Mouse (Mus musculus): ENCODE measurements around the gene Actn4. TPM values are rescaled to one million over a fixed set of nuclear protein-coding genes. Genes with fewer than 3 reads are reported as not detected.
"Not testable (repeated sequence)": the region's sequence is repeated elsewhere in the genome, so short reads cannot be mapped to it uniquely, and the experiment has no call there.

Gene Actn4
- total RNA-seq, 2 experiments from 2014 or later = 151 to 160 TPM

- intact Hi-C loops (cut with DNase I) = no loop called here
- DNase-seq (ENCODE audit: extremely low spot score in 1 of 2, low spot score in 2 of 2) = peak in 1 of 2 experiments; percentile 88
Observed at GRCm38 (mm10) chr7:28911632-28912031, 50.5 kb downstream of the Actn4 start.

DNA sequence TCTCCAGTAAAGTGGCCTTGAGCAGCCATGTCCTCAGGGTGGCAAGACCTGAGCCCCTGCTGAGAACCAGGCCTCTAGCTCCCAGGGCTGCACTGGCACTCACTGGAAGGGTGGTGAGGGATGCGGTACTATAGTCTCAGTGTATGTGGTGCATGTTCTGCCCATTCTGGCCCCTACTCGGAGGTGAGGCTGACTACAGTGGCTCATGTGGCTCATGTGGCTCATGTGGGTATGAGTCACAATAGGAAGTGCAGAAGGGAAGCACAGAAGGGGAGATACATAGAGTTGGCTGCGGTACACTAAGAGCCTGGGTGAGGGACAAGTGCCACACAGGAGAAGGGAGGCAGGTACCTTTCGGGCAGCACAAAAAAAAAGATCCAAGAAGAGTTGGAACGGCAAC lies 54.9 kb downstream of the Actn4 start:
- DNase-seq (ENCODE audit: extremely low spot score in 1 of 2, low spot score in 2 of 2) = no peak
- intact Hi-C loops (cut with DNase I) = no loop called here

DNA sequence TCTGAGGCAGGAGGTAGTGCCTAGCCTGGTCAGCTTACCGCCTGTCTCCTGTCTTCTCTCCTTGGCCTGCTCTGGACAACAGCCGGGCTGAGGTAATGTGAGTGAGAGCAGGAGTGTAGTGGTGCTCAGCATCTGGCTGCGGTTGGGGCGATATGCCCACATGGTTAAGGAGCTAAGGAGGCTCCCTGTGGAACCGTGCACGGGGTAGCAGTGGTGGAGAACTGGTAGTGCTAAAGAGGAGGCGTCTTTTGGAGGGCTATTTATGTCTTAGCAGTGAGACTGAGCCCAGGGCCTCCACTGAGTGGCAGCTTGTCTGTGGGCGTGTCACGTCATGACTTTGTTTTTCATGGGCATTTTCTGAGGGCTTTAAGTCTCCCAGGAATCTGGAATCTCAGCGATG lies 58.4 kb downstream of the Actn4 start:
- intact Hi-C loops (cut with DNase I) = no loop called here
- DNase-seq (ENCODE audit: extremely low spot score in 1 of 2, low spot score in 2 of 2) = peak; percentile 47 to 56

GRCm38 (mm10) chr7:28902809-28903208 lies 59.3 kb downstream of the Actn4 start:
- DNase-seq (ENCODE audit: extremely low spot score in 1 of 2, low spot score in 2 of 2) = peak; percentile 43 to 64
- intact Hi-C loops (cut with DNase I) = no loop called here

DNA sequence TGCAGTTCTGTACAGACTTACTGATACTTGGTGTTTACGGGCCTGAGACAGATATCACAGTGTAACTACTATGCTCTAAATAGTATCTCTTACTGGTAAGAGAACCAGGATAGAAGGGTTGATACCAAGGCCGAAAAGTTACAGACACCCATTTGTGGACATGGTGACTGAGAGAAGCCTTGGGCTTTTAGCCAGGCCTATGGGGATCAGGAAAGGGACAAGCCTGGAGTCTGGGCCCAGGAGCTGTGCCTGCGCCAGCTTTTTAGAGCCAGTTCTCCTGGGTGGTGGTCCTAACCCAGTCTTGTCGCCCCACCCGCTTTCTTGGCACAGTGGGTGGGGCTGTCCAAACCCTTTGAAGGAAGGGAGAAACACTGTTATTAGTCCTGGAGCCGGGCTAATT lies 60.0 kb downstream of the Actn4 start:
- intact Hi-C loops (cut with DNase I) = no loop called here
- no peak for DNase-seq (ENCODE audit: extremely low spot score in 1 of 2, low spot score in 2 of 2)

DNA sequence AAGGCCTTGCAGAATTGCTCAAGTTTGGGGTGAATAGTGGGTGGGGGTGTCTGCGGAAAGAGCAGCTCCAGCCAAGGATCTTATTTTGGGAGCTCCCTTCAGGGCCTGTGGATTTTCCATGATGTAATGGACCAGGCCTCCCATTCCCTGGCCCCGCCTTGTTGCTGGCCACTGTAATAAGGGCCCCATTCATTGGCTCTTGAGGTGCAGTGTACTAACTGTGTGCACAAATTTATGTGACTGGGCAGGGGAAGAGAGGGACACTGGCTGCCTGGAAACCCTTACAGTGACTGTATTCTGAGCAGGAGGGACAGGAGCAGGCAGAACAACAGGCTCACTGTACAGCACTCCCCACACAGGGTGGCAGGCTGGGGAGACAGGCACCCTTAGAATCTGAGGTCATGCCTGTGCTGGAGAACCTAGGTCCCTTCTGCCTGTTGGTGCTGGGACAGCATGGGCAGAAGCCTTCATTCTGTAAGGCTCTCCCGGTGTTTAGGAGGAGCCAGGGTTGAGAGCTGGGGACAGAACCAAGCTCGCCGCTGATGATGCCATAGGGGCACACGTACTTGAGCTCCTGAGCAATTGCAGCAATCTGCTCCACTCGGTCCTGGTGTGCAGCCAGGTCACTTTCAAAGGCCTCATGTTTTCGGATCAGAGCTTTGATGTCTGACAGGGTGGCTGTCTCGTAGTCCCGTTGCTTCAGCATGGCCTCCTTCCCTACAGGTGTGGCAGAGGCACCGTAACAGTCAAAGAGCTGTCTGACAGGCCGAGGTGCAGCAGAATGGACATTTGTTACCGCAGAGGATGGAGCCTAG lies 60.6 kb downstream of the Actn4 start:
- intact Hi-C loops (cut with DNase I) = no loop called here
- DNase-seq (ENCODE audit: extremely low spot score in 1 of 2, low spot score in 2 of 2) = no peak

DNA sequence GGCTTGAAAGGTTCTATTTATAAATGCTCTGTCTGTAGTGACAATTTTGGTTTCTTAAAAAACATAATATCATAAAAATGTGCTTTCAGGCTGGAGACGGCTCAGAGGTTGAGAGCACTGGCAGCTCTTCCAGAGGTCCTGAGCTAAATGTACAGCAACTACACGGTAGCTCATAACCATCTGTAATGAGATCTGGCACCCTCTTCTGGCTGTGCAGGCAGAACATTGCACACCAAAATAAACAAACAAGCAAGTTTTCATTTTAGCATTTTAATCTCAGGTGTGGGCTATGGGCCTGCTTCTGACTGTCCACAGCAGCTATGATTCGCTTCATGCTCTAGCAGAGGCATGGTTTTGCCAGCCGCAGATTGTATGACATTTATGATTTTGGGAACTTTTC lies 62.2 kb downstream of the Actn4 start:
- no peak for DNase-seq (ENCODE audit: extremely low spot score in 1 of 2, low spot score in 2 of 2)
- intact Hi-C loops (cut with DNase I) = no loop called here

- intact Hi-C loops (cut with DNase I) = no loop called here
Observed at GRCm38 (mm10) chr7:28897661-28898060, 64.5 kb downstream of the Actn4 start.

GRCm38 (mm10) chr7:28894942-28895341 lies 67.2 kb downstream of the Actn4 start:
- intact Hi-C loops (cut with DNase I) = no loop called here
- peak in 1 of 2 experiments; percentile 19 for DNase-seq (ENCODE audit: extremely low spot score in 1 of 2, low spot score in 2 of 2)

More at GRCm38 (mm10) chr7:28897661-28898060, 64.5 kb downstream of the Actn4 start:
- DNase-seq (ENCODE audit: extremely low spot score in 1 of 2, low spot score in 2 of 2) = no peak

DNA sequence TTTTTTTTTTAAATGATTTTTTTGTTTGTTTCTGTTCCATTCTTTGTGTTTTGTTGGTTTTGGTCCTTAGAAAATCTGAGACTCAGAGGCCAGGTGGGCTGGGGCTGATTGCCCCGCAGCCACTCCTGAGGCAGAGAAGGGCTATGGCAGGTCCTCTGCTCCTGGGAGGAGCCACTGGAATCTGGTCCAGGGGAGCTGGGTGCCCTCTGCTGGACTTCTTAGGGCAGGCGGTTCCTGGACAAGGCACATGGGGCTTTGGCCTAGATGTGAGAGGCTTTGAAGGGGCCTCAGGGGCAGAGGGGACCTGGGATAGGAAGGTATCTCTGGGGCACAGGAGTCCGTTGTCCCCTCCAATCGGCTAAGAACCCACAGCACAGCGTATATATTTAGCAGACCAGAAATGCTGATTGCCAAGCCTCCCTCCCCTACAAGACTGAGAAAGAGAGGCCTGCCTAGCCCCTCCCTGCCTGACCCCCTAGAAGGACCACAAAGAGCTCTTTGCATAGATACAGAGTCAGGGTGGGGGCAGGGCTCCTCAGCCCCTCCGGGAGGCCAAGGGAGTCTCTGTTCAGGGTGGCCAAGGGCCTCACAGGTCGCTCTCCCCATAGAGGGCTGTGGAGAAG lies 68.4 kb downstream of the Actn4 start:
- intact Hi-C loops (cut with DNase I) = no loop called here

GRCm38 (mm10) chr7:28892601-28893000 lies 69.5 kb downstream of the Actn4 start:
- intact Hi-C loops (cut with DNase I) = no loop called here
- DNase-seq (ENCODE audit: extremely low spot score in 1 of 2, low spot score in 2 of 2) = peak in 1 of 2 experiments; percentile 34

More for the DNA sequence above, 68.4 kb downstream of the Actn4 start:
- peak in 1 of 2 experiments; percentile 70 for DNase-seq (ENCODE audit: extremely low spot score in 1 of 2, low spot score in 2 of 2)

DNA sequence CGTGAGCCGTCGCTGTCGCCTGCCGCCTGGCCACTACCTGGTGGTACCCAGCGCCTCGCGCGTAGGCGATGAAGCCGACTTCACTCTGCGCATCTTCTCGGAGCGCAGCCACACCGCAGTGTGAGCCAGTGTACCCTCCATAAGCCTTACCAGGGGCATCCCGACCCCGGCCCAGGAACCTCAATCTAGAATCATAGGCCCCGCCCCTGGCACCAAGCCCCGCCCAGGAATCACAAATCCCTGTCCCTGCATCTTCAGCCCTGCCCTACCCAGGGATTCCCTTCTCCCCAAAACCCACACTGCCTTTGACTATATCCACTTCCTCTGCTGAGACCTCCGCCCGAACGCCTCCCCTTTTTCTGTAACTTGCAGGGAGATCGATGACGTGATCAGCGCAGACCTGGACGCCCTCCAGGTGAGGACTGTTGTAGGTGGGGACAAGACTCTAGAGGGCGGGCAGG lies 73.4 kb downstream of the Actn4 start:
- intact Hi-C loops (cut with DNase I) = no loop called here

DNA sequence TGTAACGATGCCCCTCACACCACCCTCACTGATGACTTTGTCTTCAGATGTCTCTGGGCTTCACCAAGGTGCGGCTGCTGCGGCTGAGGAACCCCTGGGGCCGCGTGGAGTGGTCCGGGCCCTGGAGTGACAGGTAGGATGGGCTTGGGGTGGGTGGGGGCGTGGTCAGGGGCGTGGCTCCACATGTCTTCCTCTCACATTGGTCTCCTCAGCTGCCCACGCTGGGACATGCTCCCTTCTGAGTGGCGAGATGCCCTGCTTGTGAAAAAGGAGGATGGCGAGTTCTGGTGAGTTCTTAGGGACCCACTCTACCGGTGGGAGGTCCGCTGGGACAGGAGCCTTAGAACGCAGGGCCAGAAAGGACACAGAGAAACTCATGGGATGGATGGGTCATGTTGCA lies 75.7 kb downstream of the Actn4 start:
- intact Hi-C loops (cut with DNase I) = no loop called here
- peak in 1 of 2 experiments; percentile 35 for DNase-seq (ENCODE audit: extremely low spot score in 1 of 2, low spot score in 2 of 2)

More for the DNA sequence above, 73.4 kb downstream of the Actn4 start:
- DNase-seq (ENCODE audit: extremely low spot score in 1 of 2, low spot score in 2 of 2) = peak in 1 of 2 experiments; percentile 59

GRCm38 (mm10) chr7:28883704-28884103 lies 78.4 kb downstream of the Actn4 start:
- DNase-seq (ENCODE audit: extremely low spot score in 1 of 2, low spot score in 2 of 2); intact Hi-C loops (cut with DNase I): not testable (repeated sequence)

GRCm38 (mm10) chr7:28883039-28883438 lies 79.1 kb downstream of the Actn4 start:
- intact Hi-C loops (cut with DNase I) = no loop called here
- DNase-seq (ENCODE audit: extremely low spot score in 1 of 2, low spot score in 2 of 2) = peak in 1 of 2 experiments; percentile 17

DNA sequence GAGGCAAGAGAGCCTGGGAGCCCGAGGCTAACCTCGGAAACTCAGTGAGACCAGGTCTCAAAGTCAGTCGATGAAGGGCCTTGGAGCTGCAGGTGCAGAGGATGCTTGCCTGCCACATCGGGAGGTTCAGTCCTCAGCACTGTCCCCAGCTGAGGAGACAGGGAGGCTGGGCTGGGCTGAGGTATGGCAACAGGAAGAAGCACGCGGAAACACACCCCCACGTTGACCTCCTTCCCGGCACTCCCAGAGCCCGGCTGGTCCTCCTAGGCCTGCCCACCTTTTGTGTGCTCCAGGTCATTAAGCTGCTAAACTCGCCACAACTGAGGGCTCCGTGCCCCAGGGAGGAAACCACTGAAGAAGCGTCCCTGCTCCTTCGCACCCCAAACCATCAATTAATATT lies 80.9 kb downstream of the Actn4 start, which contains the start of gene Capn12:
Gene Capn12, plus strand, starts transcription at position 224 of the 400 bp plus-strand sequence.
- intact Hi-C loops (cut with DNase I) = no loop called here
- peak in 1 of 2 experiments; percentile 35 for DNase-seq (ENCODE audit: extremely low spot score in 1 of 2, low spot score in 2 of 2)

- intact Hi-C loops (cut with DNase I) = no loop called here
- DNase-seq (ENCODE audit: extremely low spot score in 1 of 2, low spot score in 2 of 2) = peak in 1 of 2 experiments; percentile 17
Observed at GRCm38 (mm10) chr7:28880554-28880953, 81.6 kb downstream of the Actn4 start.

- no peak for DNase-seq (ENCODE audit: extremely low spot score in 1 of 2, low spot score in 2 of 2)
- intact Hi-C loops (cut with DNase I) = no loop called here
Observed at GRCm38 (mm10) chr7:28879606-28880005, 82.5 kb downstream of the Actn4 start.

DNA sequence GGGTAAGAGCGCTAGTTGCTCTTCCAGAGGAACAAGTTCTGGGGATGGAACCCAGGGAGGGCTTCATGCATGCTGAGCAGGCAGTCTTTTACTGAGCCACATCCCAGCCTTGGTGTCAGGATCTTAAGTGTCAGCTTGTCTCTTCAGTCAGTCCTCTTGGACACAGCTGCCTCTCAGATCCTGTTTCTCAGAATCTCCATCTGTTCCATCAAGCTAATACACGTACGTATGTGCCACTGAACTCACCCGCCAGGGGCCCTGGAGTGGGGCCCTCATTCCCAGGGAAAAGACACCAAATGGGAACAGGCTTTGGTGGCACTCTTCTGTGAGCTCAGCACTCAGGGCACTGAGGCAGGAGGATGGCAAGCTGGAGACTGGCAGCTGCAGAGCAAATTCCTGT lies 84.3 kb downstream of the Actn4 start:
- intact Hi-C loops (cut with DNase I) = no loop called here
- DNase-seq (ENCODE audit: extremely low spot score in 1 of 2, low spot score in 2 of 2) = no peak

DNA sequence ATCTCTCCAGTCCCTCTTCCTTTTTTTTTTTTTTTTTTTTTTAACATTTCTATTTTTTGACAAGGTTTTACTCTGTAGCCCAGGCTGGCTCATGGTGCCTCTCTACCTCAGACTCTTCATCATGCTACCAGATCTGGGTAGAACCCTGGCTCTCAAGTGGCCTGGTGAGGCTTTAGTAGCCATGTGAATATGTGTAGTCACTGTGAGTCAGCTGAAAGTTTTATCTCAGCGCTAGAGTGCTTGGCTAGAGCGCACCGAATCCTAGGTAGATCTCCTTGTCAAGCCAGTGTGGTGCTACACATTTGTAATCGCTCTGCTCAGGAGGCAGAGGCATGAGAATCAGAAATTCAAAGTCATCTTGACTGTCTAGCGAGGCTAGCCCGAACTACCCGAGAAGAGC lies 85.0 kb downstream of the Actn4 start:
- intact Hi-C loops (cut with DNase I) = no loop called here

More for the DNA sequence above, 85.0 kb downstream of the Actn4 start:
- DNase-seq (ENCODE audit: extremely low spot score in 1 of 2, low spot score in 2 of 2) = no peak
